Comparison of ENCODE assay signal across 8 mouse cellular contexts in genomic region chr7:44548497-44549087, GRCm38 (mm10). TPM values are rescaled to one million over a fixed set of nuclear protein-coding genes. Genes with fewer than 3 reads are reported as not detected.
A peak's percentile ranks its signal among the peaks of the same experiment; 100 is the strongest.
DNase-seq lines count a peak whose midpoint lies in the region; ATAC-seq and TF ChIP-seq lines count a peak whose summit lies in the region.

TSS of gene Pold1 (minus strand) at chr7:44548849.

- H3K9me3 ChIP-seq in forebrain, embryonic 10.5 days = peaks cover 9% of the 10 kb centered on the region; the same call in 1 of the 2 replicates
- no peaks in the 10 kb centered on the region for H3K9me3 ChIP-seq in heart, embryonic 15.5 days (replicated peaks)
- H3K9me3 ChIP-seq in liver, embryonic 14.5 days (ENCODE audit: control insufficient read depth, low read length) = no peaks in the 10 kb centered on the region
- H3K9me3 ChIP-seq in neural tube, embryonic 11.5 days (ENCODE audit: control insufficient read depth, low read length) = 0 out of 2 replicates have a peak, but pooled peaks cover 2% of the 10 kb centered on the region
- no peaks in the 10 kb centered on the region for H3K9me3 ChIP-seq in stomach, postnatal 0 days (ENCODE audit: control insufficient read depth, low read length)

- H3K9ac ChIP-seq in heart, embryonic 15.5 days = peak within 1 kb of the TSS; percentile 62
- H3K9ac ChIP-seq in liver, embryonic 14.5 days (replicated peaks) = peak within 1 kb of the TSS; percentile 88
- H3K9ac ChIP-seq in neural tube, embryonic 11.5 days (ENCODE audit: low read length) = peak within 1 kb of the TSS; percentile 60
- peak within 1 kb of the TSS; percentile 59 for H3K9ac ChIP-seq in stomach, postnatal 0 days (ENCODE audit: low read length)

- under 1% methylated on average over 43 of the region's 43 CpGs for WGBS in forebrain, embryonic 10.5 days
- WGBS in heart, embryonic 15.5 days = under 1% methylated on average over 43 of the region's 43 CpGs
- under 1% methylated on average over 43 of the region's 43 CpGs for WGBS in liver, embryonic 14.5 days (ENCODE audit: insufficient replicate concordance)
- under 1% methylated on average over 43 of the region's 43 CpGs for WGBS in neural tube, embryonic 11.5 days
- WGBS in stomach, postnatal 0 days = under 1% methylated on average over 43 of the region's 43 CpGs

- peaks cover 32% of the 10 kb centered on the region for H3K4me1 ChIP-seq in forebrain, embryonic 10.5 days
- peaks cover 27% of the 10 kb centered on the region for H3K4me1 ChIP-seq in heart, embryonic 15.5 days (replicated peaks)
- peaks cover 14 to 18% of the 10 kb centered on the region in 2 experiments for H3K4me1 ChIP-seq in liver, embryonic 14.5 days (replicated peaks; ENCODE audit: control insufficient read depth in 2 of 2, insufficient read depth in 2 of 2, low read length in 1 of 2)
- H3K4me1 ChIP-seq in neural tube, embryonic 11.5 days (ENCODE audit: control insufficient read depth, insufficient read depth, low read length) = peaks cover 13% of the 10 kb centered on the region
- H3K4me1 ChIP-seq in stomach, postnatal 0 days (replicated peaks; ENCODE audit: control insufficient read depth, insufficient read depth) = no peaks in the 10 kb centered on the region; the same call in 1 of the 2 replicates

- no peaks in the 10 kb centered on the region for H3K27me3 ChIP-seq in forebrain, embryonic 10.5 days (ENCODE audit: poor library complexity, severe bottlenecking)
- H3K27me3 ChIP-seq in heart, embryonic 15.5 days = no peaks in the 10 kb centered on the region
- H3K27me3 ChIP-seq in liver, embryonic 14.5 days (ENCODE audit: control insufficient read depth, insufficient read depth, low read length) = no peaks in the 10 kb centered on the region
- H3K27me3 ChIP-seq in neural tube, embryonic 11.5 days (ENCODE audit: control insufficient read depth, insufficient read depth, low read length) = no peaks in the 10 kb centered on the region
- H3K27me3 ChIP-seq in stomach, postnatal 0 days (ENCODE audit: control insufficient read depth, insufficient read depth, low read length) = no peaks in the 10 kb centered on the region

- peak; percentile 95 for ATAC-seq in heart, embryonic 15.5 days (replicated peaks; ENCODE audit: insufficient number of reproducible peaks, insufficient read depth, low FRiP score, low read depth)
- ATAC-seq in liver, embryonic 14.5 days (ENCODE audit: insufficient read depth) = peak; percentile 94
- peak; percentile 87 for ATAC-seq in neural tube, embryonic 11.5 days (ENCODE audit: insufficient read depth, low FRiP score, low TSS enrichment)
- ATAC-seq in stomach, postnatal 0 days (ENCODE audit: low FRiP score, low TSS enrichment) = peak; percentile 95

- 0 out of 2 replicates have a peak, but pooled peaks have one; percentile 27 for TF ChIP-seq EP300 in liver, embryonic 14.5 days (IDR thresholded peaks at IDR 0.05; ENCODE audit: low read depth)
- no peak for TF ChIP-seq EP300 in stomach, postnatal 0 days (optimal IDR thresholded peaks at IDR 0.05)

- H3K4me2 ChIP-seq in heart, embryonic 15.5 days = peak within 1 kb of the TSS; percentile 80
- H3K4me2 ChIP-seq in liver, embryonic 14.5 days (ENCODE audit: low read depth) = peak within 1 kb of the TSS; percentile 99
- peak within 1 kb of the TSS; percentile 73 for H3K4me2 ChIP-seq in neural tube, embryonic 11.5 days (ENCODE audit: low read depth)
- peak within 1 kb of the TSS; percentile 75 for H3K4me2 ChIP-seq in stomach, postnatal 0 days (replicated peaks; ENCODE audit: low read depth)

- H3K27ac ChIP-seq in forebrain, embryonic 10.5 days = peak within 1 kb of the TSS; percentile 92
- peak within 1 kb of the TSS; percentile 73 for H3K27ac ChIP-seq in heart, embryonic 15.5 days
- peak within 1 kb of the TSS; percentile 85 for H3K27ac ChIP-seq in liver, embryonic 14.5 days
- no peak within 1 kb of the TSS for H3K27ac ChIP-seq in neural tube, embryonic 11.5 days (ENCODE audit: low read depth, low read length)
- H3K27ac ChIP-seq in stomach, postnatal 0 days (replicated peaks) = peak within 1 kb of the TSS; percentile 71

- peak within 1 kb of the TSS; percentile 79 for H3K4me3 ChIP-seq in forebrain, embryonic 10.5 days
- peak within 1 kb of the TSS; percentile 68 for H3K4me3 ChIP-seq in heart, embryonic 15.5 days
- H3K4me3 ChIP-seq in liver, embryonic 14.5 days (ENCODE audit: insufficient read depth in 1 of 2, low read depth in 2 of 2, low read length in 2 of 2) = peak within 1 kb of the TSS; percentile 77 to 88
- H3K4me3 ChIP-seq in neural tube, embryonic 11.5 days (ENCODE audit: low read depth, low read length) = peak within 1 kb of the TSS; percentile 38
- H3K4me3 ChIP-seq in stomach, postnatal 0 days (ENCODE audit: low read depth, low read length) = peak within 1 kb of the TSS; percentile 60

- peak; percentile 100 for DNase-seq in CD8-positive naive resting alpha-beta T cell, adult 2 months (ENCODE audit: low read depth in 2 of 2, low spot score in 2 of 2)
- peak; percentile 100 for DNase-seq in c-Kit-positive CD71-negative TER-119-negative erythroid progenitor cells, embryonic 14.5 days (ENCODE audit: low read depth)
- peak; percentile 100 for DNase-seq in forebrain, embryonic 10.5 days (ENCODE audit: extremely low spot score, low spot score)
- peak; percentile 100 for DNase-seq in kidney, postnatal 25 days
- DNase-seq in liver, embryonic 14.5 days (ENCODE audit: low read depth in 3 of 3, low spot score in 3 of 3) = peak; percentile 99 to 100 (median 99)
- peak; percentile 100 for DNase-seq in neural tube, embryonic 11.5 days (ENCODE audit: low spot score)
- peak; percentile 100 for DNase-seq in stomach, postnatal 0 days (ENCODE audit: low spot score)

- H3K36me3 ChIP-seq in forebrain, embryonic 10.5 days (replicated peaks) = peaks cover 65% of the 10 kb centered on the region
- peaks cover 31% of the 10 kb centered on the region for H3K36me3 ChIP-seq in heart, embryonic 15.5 days
- H3K36me3 ChIP-seq in liver, embryonic 14.5 days (replicated peaks; ENCODE audit: control insufficient read depth, insufficient read depth, low read depth) = peaks cover 22% of the 10 kb centered on the region
- H3K36me3 ChIP-seq in neural tube, embryonic 11.5 days (ENCODE audit: control insufficient read depth, insufficient read depth, low read length) = peaks cover 9% of the 10 kb centered on the region; the same call in 1 of the 2 replicates
- peaks cover 23% of the 10 kb centered on the region for H3K36me3 ChIP-seq in stomach, postnatal 0 days (ENCODE audit: control insufficient read depth, insufficient read depth, low read length)

- TF ChIP-seq CTCF in liver, embryonic 14.5 days (IDR thresholded peaks at IDR 0.05; ENCODE audit: low read depth) = peak; percentile 99
- peak; percentile 99 for TF ChIP-seq CTCF in stomach, postnatal 0 days (IDR thresholded peaks at IDR 0.05; ENCODE audit: low read depth)

RNA-seq across cellular contexts. Expression of gene Pold1, which starts in this region (rescaled TPM):
- polyA plus RNA-seq in forebrain, embryonic 10.5 days (2016; fragmentation: Nextera tagmentation; extraction: Ambion mirVana) = 190 and 195 TPM in 2 replicates
- 41.7 and 66.9 TPM in 2 replicates for polyA plus RNA-seq in heart, embryonic 15.5 days (2015; fragmentation: Nextera tagmentation; extraction: Ambion mirVana)
- 42.1 and 46.7 TPM in 2 replicates for polyA plus RNA-seq in liver, embryonic 14.5 days (2012; rRNA removed)
- 37.5 and 40.2 TPM in 2 replicates for polyA plus RNA-seq in liver, embryonic 14.5 days (2014; fragmentation: Nextera tagmentation; extraction: Ambion mirVana)
- polyA plus RNA-seq in neural tube, embryonic 11.5 days (2014; fragmentation: Nextera tagmentation; extraction: Ambion mirVana) = 62.3 and 64.8 TPM in 2 replicates
- 18.7 and 18.9 TPM in 2 replicates for polyA plus RNA-seq in stomach, postnatal 0 days (2015; fragmentation: Nextera tagmentation; extraction: Ambion mirVana)
